Mouse (Mus musculus) v-Abl transformed pro-B cells (cell line): ENCODE measurements around the gene Mmp28.

Source experiments
- in situ Hi-C, 2 experiments: fragments of 400-800 bp; cut with MboI; formaldehyde crosslinking; loops; one replicate each; pipeline ENCODE4 v1.15.1; 2025; ENCODE audit not compliant: unreplicated experiment in 2 of 2

The Mmp28 gene

DNA sequence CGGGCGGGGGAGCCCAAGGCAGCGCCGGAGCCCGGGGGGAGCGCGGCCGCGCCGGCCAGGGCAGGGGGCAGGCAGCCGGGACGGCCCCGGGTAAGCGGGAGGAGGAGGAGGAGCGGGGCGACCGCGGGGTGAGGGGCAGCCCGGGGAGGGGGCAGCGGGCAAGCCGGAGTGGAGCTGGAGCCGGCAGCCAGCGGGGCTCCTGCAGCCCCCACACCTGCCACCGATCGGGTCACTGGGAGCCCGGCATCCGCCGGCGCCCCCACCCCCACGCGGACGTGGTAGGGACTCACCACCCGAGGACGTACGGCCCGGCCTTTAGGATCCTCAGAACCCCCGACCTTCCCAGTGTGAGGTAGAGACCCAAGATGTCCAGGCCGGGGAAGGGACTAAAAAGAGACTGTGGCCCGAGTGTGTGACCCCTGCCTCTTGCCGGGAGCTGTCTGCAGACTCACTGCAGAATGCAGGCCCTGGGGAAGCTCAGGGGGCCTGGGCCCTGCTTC lies 53.0 kb downstream of the Mmp28 start:
- in situ Hi-C loops: no loop called here

DNA sequence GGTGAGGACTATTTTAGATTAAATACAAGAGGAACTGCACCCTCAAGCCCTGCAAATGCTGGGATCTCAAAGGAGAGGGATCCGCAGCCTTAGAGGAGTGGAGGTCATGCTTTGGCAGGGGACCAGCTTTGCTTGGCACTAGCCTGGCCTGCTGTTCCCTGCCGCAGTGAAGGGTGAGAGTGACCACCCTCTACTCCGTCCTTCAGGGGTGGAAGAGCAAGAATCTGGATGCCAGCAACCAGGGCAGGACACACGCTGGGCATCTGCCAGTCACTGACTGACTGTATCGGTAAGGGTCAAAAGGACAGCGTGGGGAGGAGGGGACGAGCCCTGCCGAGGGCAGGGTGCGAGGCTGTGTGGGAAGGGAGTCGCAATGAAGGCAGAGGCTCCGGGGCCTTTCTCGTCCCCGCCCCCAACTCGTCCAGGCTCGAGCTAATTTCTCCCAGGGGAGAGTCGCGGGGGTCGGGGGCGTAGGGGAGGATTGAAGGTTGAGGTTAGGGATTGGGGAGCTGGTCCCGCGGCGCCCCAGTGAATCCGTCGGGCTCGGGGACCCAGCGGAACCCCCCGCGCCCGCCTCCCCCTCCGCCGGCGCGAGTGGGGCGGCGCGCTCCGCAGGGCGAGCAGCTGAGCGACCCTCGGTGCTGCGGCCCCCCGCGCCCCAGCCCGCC lies 53.6 kb downstream of the Mmp28 start, which contains the start of gene Rasl10b:
Gene Rasl10b, plus strand, starts transcription at position 51 of the 668 bp plus-strand sequence.
- in situ Hi-C loops: no loop called here

DNA sequence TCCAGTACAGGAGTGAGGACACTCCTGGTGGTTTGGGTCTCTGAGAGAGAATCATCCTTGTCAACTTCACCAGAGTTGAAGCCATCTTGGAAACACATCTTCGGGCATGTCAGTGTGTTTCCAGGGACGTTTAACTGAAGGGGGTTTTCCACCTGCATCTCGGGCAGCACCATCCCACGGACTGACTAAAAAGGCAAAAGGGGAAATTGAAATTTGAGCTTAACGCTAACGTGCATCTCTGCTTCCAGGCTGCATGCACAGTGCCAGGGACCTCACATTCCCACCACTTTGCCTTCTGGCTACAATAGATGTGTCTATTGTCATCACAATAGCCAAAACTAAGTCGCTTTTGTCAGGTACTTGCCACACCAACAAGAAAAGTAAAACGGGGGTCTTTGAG lies 54.6 kb downstream of the Mmp28 start:
- in situ Hi-C loops: no loop called here

DNA sequence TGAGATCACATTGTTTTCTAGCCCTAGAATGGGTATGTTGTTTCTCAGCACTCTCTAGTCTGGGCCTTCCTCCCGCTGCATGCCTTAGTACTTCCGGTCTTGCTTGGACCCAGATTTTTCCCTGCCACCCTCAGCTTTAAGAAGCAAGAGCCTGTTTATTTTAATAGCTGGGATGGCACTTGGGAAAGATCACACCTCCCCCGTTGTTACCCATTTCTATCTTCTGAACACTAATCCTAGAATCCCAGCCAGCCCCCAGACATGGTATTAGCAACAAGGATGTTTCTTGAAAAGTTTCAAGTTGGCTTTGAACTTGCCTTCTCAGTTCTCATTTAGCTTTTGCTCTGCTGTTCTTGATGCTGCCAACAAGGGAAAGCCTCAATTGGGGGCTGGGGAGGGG lies 56.5 kb downstream of the Mmp28 start:
- in situ Hi-C loops: no loop called here

DNA sequence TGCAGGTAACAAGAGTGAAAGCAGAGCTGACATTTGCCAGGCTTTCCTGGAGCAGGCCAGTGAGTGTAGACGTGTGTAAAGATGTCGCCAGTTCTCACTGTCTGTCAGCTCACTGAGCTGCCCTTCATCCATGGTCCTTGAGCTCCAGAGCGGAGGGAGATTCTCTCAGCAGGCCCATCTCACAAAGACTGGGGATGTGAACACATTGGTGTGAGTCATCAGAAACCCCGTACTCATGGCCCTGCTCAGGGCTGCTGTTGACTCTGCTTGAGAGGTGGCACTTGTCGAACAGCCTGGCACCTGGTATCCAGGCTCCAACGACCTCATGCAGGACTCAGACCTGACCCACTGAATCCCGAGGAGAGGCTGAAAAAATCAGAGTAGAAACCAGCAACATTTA lies 59.1 kb downstream of the Mmp28 start:
- in situ Hi-C loops: no loop called here

DNA sequence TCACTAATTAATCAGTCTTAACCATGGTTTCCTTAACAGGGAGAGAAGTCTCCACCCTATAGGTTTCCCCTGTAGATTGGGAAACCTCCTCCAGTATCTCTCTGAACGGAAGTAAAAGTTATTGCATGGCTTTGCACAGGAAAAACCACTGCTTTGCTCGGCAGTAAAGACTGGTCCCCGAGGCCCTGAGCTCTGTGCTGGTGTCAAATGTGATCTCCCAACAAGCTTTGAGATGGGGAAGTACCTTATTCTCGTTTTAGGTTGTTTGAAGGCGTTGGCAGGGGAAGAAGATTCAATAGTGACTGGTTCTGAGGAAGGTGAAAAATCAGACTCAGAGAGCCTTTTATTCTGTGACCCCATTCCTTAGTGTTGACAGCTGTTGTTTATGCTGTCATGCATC lies 64.1 kb downstream of the Mmp28 start:
- in situ Hi-C loops: no loop called here

DNA sequence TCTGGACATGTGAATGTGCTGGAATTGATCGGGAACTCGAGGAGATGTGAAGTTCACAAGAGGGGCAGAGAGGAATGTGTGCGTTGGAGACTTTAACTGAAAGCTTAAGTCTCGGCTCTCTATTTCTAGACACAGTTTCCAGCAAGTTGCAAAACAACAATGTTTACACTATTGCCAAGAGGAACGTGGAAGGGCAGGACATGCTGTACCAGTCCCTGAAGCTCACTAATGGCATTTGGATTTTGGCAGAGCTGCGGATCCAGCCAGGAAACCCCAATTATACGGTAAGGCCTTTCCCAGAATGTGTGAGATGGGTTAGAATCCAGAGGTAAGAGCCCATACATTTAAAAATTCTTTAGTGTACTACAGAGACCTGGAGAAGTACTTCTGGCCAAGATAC lies 65.2 kb downstream of the Mmp28 start:
- in situ Hi-C loops: no loop called here

DNA sequence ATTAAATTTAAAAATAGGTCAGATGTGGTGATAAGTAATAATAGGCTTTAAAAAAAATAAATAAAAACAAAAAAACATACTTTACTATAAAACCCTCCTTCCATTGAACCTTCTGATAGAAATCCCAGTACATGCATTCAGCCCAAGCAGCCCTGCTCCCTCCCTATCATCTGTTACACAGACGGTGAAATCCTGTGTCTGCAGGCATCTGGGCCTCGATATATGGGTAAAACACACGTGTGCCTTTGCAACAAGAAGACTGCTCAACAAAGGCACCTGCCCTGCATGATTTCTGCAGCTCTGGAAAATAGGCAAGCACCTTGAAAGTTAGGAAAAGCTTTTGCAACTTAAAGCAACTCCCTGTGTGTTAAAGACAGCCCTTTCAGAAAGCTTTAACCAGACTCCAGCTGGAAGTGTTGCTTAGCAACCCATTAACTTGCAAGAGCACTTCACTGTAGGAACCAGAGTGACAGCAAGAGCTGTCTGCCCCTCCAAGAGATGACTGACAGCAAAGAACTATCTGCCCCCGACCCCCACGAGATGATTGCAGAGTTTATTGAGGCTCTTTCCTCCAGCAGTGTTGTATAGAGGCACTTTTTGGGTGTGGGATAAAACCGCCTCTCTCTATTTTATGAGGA lies 68.0 kb downstream of the Mmp28 start:
- in situ Hi-C loops: no loop called here

DNA sequence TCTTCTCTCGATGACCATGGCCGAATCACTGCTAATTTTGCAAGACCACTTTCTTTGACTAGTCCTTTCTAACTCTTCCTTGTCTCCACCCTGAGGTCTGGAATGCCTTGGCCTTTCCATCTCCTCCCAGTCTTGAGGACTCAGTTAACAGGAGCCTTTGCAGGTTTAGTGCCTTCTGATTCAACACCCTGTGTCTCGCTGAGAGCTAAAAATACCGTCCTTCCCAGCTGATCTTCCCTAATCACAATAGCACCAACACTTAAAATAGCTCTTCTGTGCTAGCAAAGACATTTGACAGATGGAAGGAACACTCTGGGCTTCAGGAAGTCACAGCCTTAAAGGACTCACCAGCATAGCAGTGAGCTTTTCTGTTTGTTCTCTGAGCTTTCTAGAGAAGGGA lies 69.8 kb downstream of the Mmp28 start:
- in situ Hi-C loops: no loop called here
